Mouse (Mus musculus) bone marrow macrophage, adult 2 months (primary cell): ENCODE data around the gene Scd1.

Experiments used
- CTCF ChIP-seq: IDR thresholded peaks from 2 replicates; pipeline ENCODE4 v1.5.1; 2012; ENCODE audit warnings: low read depth, mild to moderate bottlenecking, low read length, moderate library complexity
- POLR2A ChIP-seq: IDR thresholded peaks from 2 replicates; pipeline ENCODE4 v1.6.1; 2012; ENCODE audit warnings: mild to moderate bottlenecking, low read depth, low read length, borderline replicate concordance

- TF ChIP-seq CTCF (no peak), POLR2A (no peak)
These were observed 47.2 kb upstream of the Scd1 start for GRCm38 (mm10) chr19:44454862-44455261.
